Mouse (Mus musculus) cerebellum, postnatal 10 days (tissue): ENCODE data around the gene Gm21992.

Source experiments
- DNase-seq, 2 experiments: peaks; one replicate each; pipeline ENCODE4 v3.0.0; 2021; ENCODE audit warnings: mixed read lengths in 2 of 2

Gm21992 gene

DNA sequence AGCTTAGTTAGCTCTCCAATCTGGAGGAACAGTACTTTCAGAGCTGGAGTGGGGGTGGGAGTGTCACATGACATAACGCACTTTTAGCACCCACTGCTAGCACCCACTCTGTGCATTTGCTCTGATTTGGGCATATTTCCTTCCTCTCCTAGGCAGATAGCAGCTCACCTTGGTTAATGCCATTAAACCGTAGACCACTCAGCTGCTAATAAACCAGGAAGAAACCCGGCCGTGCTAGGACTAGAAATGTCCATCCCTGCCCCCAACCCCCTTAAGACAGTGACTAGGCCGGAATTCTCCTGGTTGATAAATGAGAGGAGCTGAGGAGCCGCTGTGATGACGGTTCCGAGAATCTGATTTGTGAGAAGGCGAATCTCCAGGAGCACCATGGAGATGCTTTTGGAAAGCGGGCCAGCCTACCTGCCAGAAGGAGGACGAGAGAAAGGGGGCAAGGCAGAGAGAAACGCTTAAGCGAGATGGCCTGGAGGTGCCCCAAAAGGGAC lies 100.3 kb downstream of the Gm21992 start, which contains the start of gene Sptbn2:
Gene Sptbn2 (plus strand): TSS at position 70 of the 503 bp plus-strand sequence.
- DNase-seq, result peak; percentile 72 to 79

DNA sequence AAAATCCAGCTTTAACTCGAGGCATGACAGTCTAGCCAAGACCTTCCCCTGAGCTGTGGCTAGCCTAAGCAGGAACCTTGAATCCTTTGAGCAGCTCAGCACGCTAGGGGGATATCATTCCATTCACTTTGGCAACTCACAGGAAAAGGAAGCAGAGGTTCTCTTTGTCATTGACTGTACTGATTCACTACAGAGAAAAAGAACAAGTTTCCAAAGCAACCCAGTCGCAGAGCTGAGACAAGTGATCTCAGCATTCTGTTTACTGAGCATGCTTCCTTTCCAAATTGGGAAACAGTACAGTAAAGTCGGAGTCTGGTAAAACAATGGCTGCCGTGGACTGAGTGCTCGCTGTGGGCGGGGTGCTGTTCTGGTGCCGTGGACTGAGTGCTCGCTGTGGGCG lies 102.6 kb downstream of the Gm21992 start:
- DNase-seq, result no peak

DNA sequence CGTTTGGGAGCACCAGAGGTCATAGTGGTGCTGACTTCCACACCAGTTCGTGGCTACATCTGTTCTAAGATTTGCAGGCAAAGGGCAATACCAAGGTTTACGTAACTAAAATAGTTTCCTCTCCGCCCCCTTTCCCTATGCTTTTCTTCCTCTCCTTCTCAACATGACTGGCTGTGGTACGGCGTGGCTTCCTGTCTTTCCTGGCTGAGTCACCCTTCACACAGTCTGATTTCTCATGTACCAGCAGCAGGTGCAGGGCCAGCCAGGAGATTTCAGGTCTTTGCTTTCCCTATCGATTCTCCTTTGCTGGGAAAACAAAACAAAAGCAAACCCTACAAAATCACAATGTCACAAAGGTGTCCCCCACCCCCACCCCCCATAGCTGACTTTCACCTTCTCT lies 110.2 kb downstream of the Gm21992 start:
- DNase-seq, result no peak

DNA sequence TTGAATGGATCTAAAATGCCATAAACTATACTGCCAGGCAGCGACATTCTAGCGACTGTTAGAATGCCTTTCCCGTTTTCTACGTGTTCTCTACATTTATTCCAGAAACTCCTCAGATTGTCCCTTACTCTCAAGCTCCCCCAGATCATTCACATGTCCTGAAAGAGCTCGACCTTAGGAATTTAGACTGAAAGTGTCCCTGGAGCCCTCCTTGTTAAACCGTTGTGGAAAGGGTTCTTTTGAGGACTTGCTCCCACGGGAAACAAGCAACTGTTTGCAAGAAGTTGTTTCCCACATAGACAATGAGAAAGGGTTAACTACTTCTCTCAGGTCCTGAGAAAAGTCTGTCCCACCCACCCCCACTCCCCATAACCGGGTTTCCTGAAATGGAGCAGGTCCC lies 110.8 kb downstream of the Gm21992 start:
- no peak for DNase-seq

DNA sequence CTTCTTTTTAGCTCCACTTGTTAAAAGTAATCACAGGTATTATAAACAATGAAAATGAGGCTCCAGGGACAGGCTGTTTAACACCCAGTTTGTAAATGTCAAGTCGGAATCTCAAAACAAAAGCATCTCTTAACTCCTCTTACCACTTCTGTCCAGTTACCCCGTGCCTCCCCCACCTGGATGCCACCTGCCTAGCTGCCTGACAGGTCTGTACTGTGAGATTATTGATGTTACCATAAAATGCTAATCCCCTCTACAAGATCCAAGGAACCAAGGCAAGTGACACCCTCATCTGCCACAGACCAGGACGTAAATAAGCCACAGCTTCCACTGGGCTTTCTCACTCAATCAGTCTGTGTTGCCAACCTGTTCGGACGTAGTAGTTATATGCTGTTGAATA lies 111.6 kb downstream of the Gm21992 start:
- no peak for DNase-seq

DNA sequence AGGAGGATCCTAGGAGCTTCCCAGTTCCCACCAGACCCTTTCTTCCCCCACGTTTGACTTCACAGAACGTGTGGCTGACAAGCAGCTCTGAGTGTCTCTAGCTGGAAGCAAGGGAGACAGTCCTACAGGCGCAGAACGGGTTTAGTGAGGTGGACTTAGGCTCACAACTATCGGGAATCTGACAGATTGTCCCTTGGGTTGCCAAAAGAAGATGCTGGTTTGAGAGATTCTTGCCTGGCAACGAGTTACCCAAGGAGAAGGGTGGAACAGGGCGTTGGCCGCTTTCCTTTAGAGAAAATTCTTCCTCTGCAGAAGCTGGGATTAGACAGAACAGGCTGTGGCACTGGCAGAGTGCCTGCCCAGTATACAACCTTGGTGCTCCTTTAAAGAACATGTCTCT lies 112.6 kb downstream of the Gm21992 start:
- DNase-seq, result peak; percentile 64 to 74

DNA sequence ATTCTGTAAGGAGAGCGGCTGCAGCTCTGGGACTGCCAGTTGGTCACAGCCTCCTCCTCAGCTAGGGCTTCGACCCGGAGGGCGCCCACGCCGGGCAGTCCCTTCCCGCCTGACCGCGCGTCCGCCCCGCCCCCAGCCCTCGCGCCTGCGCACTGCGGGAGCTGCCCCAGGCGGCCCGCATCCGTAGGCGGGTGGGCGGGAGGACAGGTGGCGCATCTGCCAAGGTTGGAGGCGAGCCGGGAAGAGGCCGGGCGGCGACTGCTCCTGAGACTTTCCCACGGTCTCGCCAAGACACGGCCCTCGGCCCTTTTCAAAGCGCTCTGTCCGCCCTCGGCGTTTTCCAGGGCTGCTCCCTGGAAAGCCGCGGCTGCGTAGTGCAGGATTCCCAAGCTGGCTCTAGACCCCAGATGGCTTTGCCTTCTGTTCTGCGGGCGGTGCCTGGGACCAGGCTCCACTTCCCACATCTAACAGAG lies 113.2 kb downstream of the Gm21992 start, which contains the start of gene Gm960:
Gene Gm960 (minus strand): TSS at position 464 of the 473 bp plus-strand sequence.
- DNase-seq, result peak; percentile 96 to 97

DNA sequence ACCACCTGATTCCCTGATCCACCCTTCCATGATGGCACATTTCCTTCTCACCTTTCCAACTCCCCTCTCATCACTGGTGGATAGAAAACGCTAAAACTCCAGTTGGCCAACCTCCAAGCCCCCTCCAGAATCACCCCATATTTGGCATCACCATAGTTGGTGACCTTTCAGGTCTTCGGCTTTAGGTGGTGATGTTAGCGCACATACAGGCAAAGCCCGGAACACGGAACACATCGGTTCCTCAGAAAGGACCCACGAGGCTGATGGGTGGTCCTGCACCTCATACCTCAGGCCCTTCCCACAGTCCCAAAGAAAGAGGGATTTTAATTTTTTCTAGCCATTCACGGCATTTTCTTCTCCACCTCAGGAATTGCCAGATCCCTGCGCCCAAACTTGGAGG lies 113.7 kb downstream of the Gm21992 start:
- DNase-seq, result peak; percentile 36 to 58

DNA sequence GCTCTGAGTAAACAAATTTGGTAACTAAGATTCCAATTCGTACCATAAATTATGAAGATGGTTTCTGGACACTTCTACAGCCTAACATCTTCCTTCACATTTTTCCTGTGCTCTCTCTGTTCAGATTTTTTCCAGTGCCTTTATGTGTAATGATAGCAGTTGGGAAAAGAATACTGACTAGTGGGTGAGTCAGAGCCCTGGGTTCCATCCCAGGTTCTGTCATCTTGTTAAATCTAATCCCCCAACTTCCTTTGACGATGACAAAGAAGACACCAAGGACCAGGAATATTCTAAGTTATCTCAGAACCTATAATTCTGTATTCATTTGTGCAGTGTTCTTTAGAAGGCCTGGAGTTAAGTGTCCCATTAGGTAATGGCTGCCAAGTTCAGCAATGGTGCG lies 114.3 kb downstream of the Gm21992 start:
- no peak for DNase-seq

DNA sequence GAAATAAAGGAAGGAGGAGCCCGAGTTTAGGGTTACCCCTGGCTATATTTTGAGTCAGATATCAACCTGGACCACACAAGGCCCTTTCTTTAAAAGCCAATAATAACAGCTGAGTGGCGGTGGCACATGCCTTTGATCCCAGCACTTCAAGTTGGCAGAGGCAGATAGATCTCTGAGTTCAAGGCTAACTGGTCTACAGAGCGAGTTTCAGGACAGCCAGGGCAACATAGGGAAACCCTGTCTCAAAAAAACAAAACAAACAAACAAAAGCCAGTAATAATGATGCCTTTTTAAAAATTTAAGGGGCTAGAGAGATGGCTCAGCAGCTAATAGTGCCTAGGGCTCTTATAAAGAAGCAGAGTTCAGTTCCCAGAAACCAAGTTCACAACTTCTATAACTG lies 117.1 kb downstream of the Gm21992 start:
- no peak for DNase-seq
